Comparison of ENCODE assay signal across 25 mouse cellular contexts in the genomic region with DNA sequence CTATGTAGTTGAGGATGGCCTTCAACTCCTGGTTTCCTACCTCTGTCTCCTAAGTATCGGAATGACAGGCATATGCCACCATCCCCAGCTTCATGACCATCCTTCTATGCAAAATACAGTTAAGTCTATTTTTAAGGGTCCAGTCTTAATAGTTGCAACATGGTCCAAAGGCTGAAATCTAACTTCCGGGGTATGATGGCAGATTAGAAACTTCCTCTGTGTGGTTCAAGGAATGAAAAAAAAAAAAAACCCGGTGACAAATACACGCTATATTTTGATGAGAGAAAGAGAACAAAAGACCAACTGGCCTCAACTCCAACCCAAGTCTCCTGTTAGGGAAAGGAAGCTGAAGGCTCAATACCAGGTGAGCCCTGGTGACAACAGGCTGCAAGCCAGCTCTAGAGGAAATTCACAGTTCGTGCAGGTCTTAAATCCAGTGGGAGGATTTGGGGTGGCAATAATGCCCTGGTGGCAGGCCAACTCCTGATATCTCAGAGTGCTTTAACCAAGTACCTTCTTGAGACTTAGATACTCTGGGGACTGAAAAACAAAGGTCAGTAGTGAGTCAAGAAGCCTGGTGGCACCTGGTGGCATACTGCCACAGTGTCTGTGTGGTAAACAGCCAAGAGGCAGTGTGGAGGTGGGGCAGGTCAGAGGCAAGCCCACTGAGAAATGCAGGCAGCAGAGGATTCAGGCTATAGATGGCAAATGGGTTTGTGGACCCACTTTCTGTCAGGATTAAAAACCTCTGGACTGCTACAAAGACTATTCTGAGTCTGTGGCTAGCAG. TPM values are rescaled to one million over a fixed set of nuclear protein-coding genes. Genes with fewer than 3 reads are reported as not detected.
DNase-seq lines count a peak whose midpoint lies in the region; ATAC-seq and TF ChIP-seq lines count a peak whose summit lies in the region.
"Had no signal": no experiment of that assay in that cellular context is flagged by ENCODE, and none has a peak within 500 bp of the region (broad histone marks: within the 10 kb centered on the region; RNA-seq: fewer than 3 reads in every experiment).

No protein-coding gene starts in this region.

- H3K4me1 ChIP-seq in bone marrow, adult 2 months (ENCODE audit: control insufficient read depth, insufficient read depth, low read length): peaks cover 3% of the 10 kb centered on the region
- H3K4me1 ChIP-seq: embryonic facial prominence, embryonic 10.5 days; embryonic facial prominence, embryonic 15.5 days; kidney, embryonic 15.5 days; limb, embryonic 15.5 days; midbrain, embryonic 13.5 days; neural tube, embryonic 13.5 days had no signal

- TF ChIP-seq CTCF in bone marrow, adult 2 months (IDR thresholded peaks at IDR 0.05; ENCODE audit: control insufficient read depth, insufficient read depth, low read length): no peak

- 31% methylated on average over 5 of the region's 5 CpGs for WGBS in bone marrow, adult 2 months

- DNase-seq in 416B (ENCODE audit: low read depth): peak; percentile 59
- peak; percentile 19 for DNase-seq in lung, postnatal 10 days
- no peak for DNase-seq in layer of hippocampus, adult 18-20 months (ENCODE audit: low spot score in 2 of 2)
- no peak for DNase-seq in B cell, adult 2 months
- DNase-seq: adrenal gland, postnatal 10 days; cerebellum, adult 18-20 months; cerebellum, postnatal 10 days; heart, postnatal 14 days; kidney, adult 18-20 months; kidney, postnatal 36 days; liver, embryonic 13.5 days; lung, embryonic 14.5 days had no signal

- H3K27ac ChIP-seq in bone marrow, adult 2 months (ENCODE audit: control insufficient read depth, insufficient read depth, low read depth, low read length, poor library complexity): 0 out of 2 replicates have a peak overlapping the region, but pooled peaks have one; percentile 41
- H3K27ac ChIP-seq: embryonic facial prominence, embryonic 10.5 days; embryonic facial prominence, embryonic 15.5 days; kidney, embryonic 15.5 days; limb, embryonic 10.5 days; limb, embryonic 15.5 days; liver, embryonic 13.5 days; midbrain, embryonic 13.5 days; neural tube, embryonic 13.5 days had no signal

- H3K4me3 ChIP-seq in bone marrow, adult 2 months (replicated peaks; ENCODE audit: control insufficient read depth, low read depth, low read length): no peak overlapping the region
- H3K4me3 ChIP-seq: embryonic facial prominence, embryonic 10.5 days; embryonic facial prominence, embryonic 15.5 days; kidney, embryonic 15.5 days; limb, embryonic 10.5 days; limb, embryonic 15.5 days; liver, embryonic 13.5 days; midbrain, embryonic 13.5 days; neural tube, embryonic 13.5 days had no signal

- no peak for TF ChIP-seq POLR2A in bone marrow, adult 2 months (IDR thresholded peaks at IDR 0.05; ENCODE audit: borderline replicate concordance, control insufficient read depth, low read depth, low read length)

- ATAC-seq in megakaryocyte progenitor cell, adult 5-6 weeks (replicated peaks; ENCODE audit: poor library complexity): peak; percentile 50
- ATAC-seq in cerebellum, adult (ENCODE audit: insufficient number of reproducible peaks, low FRiP score, low TSS enrichment): no peak
- ATAC-seq: forebrain, embryonic 14.5 days; hindbrain, embryonic 16.5 days; midbrain, embryonic 13.5 days; Patski had no signal

RNA-seq across cellular contexts. Expression of a gene that starts 56.7 kb away (rescaled TPM):
- polyA plus RNA-seq in bone marrow, adult 2 months (2011; ENCODE audit: insufficient read depth, insufficient read length, low replicate concordance, missing spikeins): 18.2 and 19.0 TPM in 2 replicates
- total RNA-seq in megakaryocyte progenitor cell, adult 5-6 weeks (2015): 29.0 and 36.9 TPM in 2 replicates
- total RNA-seq in megakaryocyte progenitor cell, adult 5-6 weeks (2017): 55.3 and 76.6 TPM in 2 replicates
- total RNA-seq in layer of hippocampus, adult 18-20 months (2021): 10 to 100 TPM; 21.9 to 22.3 TPM

Comparison
In these comparisons a context has a peak if more than half of its experiments do, and no peak if none do; other contexts are left out.
1. DNase-seq: peak in 416B (single experiment) and lung, postnatal 10 days (single experiment); none in layer of hippocampus, adult 18-20 months (0 of 2) and B cell, adult 2 months (0 of 2).